Mouse (Mus musculus): Measurements from ENCODE around the gene Spata46. TPM values are rescaled to one million over a fixed set of nuclear protein-coding genes. Genes with fewer than 3 reads are reported as not detected.

The Spata46 gene
- total and polyA plus RNA-seq, 2 experiments from 2014 or later, result not detected

DNA sequence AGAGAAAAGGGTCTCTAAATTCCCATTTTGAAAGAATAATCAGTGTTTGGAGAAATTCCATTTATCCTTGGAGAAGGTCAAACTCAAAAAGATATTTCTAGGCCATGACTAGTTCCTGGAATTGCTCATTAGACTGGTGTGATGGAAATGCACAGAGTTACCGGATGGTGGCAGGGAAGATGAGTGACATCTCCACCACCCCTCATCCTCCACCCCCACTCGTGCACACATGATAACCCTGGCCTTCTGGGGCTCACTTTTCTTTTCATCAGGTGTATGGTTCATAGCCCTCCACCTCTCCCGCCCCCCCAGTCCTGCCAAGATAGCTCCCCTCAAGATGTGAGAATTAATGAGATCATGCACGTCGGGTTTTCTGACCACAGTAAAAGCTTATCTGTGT lies 15.3 kb upstream of the Spata46 start:
- DNase-seq (no peak), ATAC-seq (no peak)
- Histone ChIP-seq H3K4me3 (ENCODE audit: low read depth, low read length) (no peak overlapping the region), H3K9ac (no peak overlapping the region), H3K4me1 (ENCODE audit: insufficient read depth) (no peaks in the 10 kb centered on the region), H3K4me2 (ENCODE audit: low read depth) (no peak overlapping the region), H3K27me3 (ENCODE audit: insufficient read depth, low read length) (no peaks in the 10 kb centered on the region), H3K36me3 (ENCODE audit: insufficient read depth) (no peaks in the 10 kb centered on the region), H3K9me3 (ENCODE audit: low read length) (no peaks in the 10 kb centered on the region), H3K27ac (ENCODE audit: low read depth, low read length) (no peak overlapping the region)
- no peak for TF ChIP-seq CTCF (IDR thresholded peaks at IDR 0.05; ENCODE audit: low read depth)
- 73% methylated on average over 5 of the region's 5 CpGs for WGBS

DNA sequence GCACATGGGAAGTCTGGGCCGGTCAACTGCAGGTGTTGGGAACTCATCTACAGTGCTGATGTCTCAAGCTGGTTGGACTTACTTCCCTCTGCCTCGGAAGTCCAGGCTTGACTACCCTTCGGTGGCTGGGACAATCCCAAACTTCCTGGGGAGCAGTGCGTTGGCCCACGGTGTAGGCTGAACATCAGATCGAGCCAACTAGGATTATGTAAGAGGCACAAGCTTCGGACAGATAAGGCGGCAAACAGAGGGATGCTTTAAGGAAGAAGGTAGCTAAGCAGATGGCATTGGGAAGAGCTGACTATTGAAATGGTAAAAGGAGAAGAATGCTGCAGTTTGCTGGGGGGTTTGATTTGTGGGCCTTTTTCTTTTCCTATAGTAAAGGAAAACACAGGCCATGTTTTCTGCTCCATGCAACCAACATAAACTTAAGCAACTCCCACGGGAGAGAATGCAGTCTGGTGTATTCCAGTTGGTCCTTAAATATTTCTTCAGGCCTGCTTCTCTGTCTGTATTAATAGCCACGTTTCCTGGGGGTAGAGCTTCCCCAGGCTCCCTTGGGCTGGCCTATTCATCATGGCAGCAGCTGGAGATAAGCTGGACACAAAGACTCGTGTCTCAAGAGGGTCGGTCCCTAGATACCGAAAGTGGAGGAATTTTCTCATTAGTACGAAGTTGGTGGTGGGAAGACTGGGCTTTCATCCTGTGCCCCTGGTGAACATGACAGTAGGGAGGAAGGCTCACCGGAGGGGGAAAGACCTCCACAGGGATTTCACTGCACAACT lies 13.6 kb upstream of the Spata46 start:
- H3K27ac ChIP-seq (ENCODE audit: low read depth, low read length), result no peak overlapping the region
- no peaks in the 10 kb centered on the region for H3K27me3 ChIP-seq (ENCODE audit: insufficient read depth, low read length)
- H3K4me3 ChIP-seq (ENCODE audit: low read depth, low read length), result no peak overlapping the region
- no peak for DNase-seq
- no peaks in the 10 kb centered on the region for H3K36me3 ChIP-seq (ENCODE audit: insufficient read depth)
- no peak overlapping the region for H3K4me2 ChIP-seq (ENCODE audit: low read depth)
- no peaks in the 10 kb centered on the region for H3K9me3 ChIP-seq (ENCODE audit: low read length)
- no peak for TF ChIP-seq CTCF (IDR thresholded peaks at IDR 0.05; ENCODE audit: low read depth)
- no peak for ATAC-seq
- H3K4me1 ChIP-seq (ENCODE audit: insufficient read depth), result no peaks in the 10 kb centered on the region
- no peak overlapping the region for H3K9ac ChIP-seq
- 63% methylated on average over 15 of the region's 15 CpGs for WGBS

DNA sequence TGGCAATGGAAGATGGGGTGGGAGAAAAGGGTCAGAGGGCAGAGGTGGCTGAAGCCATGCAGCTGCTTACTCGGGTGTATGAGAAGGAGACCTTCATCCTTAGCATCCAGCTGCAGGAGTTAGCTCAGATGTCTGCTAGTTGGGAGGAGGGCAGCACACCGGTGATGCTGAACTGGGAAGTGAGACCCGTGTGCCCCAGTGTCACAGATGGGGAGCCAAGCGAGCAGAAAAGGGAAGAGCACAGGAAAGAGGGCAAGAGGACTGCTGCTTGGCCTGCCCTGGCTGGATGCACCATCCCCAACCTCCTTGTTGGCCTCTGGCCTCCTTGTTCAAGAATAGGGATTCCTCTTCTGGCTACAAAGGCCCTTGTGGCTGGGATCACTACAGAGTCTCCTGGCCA lies 9.1 kb upstream of the Spata46 start:
- ATAC-seq, result no peak
- no peak overlapping the region for H3K4me2 ChIP-seq (ENCODE audit: low read depth)
- 86% methylated on average over 4 of the region's 4 CpGs for WGBS
- no peak overlapping the region for H3K27ac ChIP-seq (ENCODE audit: low read depth, low read length)
- no peak overlapping the region for H3K9ac ChIP-seq
- no peaks in the 10 kb centered on the region for H3K9me3 ChIP-seq (ENCODE audit: low read length)
- no peaks in the 10 kb centered on the region for H3K4me1 ChIP-seq (ENCODE audit: insufficient read depth)
- H3K36me3 ChIP-seq (ENCODE audit: insufficient read depth), result no peaks in the 10 kb centered on the region
- H3K4me3 ChIP-seq (ENCODE audit: low read depth, low read length), result no peak overlapping the region
- DNase-seq, result no peak
- H3K27me3 ChIP-seq (ENCODE audit: insufficient read depth, low read length), result no peaks in the 10 kb centered on the region
- no peak for TF ChIP-seq CTCF (IDR thresholded peaks at IDR 0.05; ENCODE audit: low read depth)

DNA sequence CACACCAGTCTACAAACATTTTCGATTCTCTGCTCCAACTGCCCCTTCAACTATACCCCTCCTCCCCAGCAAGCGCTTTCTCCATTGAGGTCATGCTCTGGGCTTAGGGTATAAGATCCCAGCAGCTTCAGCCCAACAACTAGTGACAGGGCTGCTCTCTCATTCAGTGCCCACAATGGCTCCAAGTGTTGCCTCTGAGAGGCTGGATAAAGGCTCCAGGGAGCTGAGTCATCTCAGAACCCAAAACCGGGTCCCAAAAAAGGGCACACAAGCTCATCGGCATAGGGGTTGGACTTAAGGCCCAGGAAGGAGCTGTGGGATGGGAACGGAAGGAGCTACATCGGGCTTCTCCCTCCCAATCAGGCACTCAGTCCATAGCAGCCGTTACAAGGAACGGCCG lies 6.9 kb upstream of the Spata46 start:
- H3K4me2 ChIP-seq (ENCODE audit: low read depth), result no peak overlapping the region
- DNase-seq (no peak), ATAC-seq (no peak)
- H3K9me3 ChIP-seq (ENCODE audit: low read length), result no peaks in the 10 kb centered on the region
- no peak overlapping the region for H3K4me3 ChIP-seq (ENCODE audit: low read depth, low read length)
- H3K36me3 ChIP-seq (ENCODE audit: insufficient read depth), result no peaks in the 10 kb centered on the region
- no peak for TF ChIP-seq CTCF (IDR thresholded peaks at IDR 0.05; ENCODE audit: low read depth)
- no peaks in the 10 kb centered on the region for H3K27me3 ChIP-seq (ENCODE audit: insufficient read depth, low read length)
- H3K4me1 ChIP-seq (ENCODE audit: insufficient read depth), result no peaks in the 10 kb centered on the region
- no peak overlapping the region for H3K27ac ChIP-seq (ENCODE audit: low read depth, low read length)
- 93% methylated on average over 9 of the region's 9 CpGs for WGBS
- no peak overlapping the region for H3K9ac ChIP-seq

DNA sequence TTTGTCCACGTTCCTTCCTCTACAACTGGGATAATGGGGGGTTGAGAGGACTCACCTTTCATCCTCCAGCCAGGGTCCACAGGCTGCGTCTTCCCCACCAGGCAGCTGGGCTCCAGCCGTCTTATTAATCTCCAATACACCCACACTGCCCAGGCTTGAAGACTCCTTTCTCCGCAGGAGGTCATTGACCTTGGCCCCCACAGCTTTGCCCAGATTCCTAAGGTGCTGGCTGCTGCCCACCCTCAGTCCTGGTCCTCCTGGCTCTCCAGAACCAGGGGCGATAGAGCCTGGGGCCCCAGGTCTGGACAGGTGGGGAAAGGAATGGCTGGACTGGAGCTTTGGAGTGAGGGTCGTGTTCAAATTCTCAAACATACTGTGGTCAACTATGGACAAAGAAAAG lies 6.1 kb upstream of the Spata46 start:
- WGBS, result 86% methylated on average over 6 of the region's 6 CpGs
- Histone ChIP-seq H3K9me3 (ENCODE audit: low read length) (no peaks in the 10 kb centered on the region), H3K4me2 (ENCODE audit: low read depth) (no peak overlapping the region), H3K4me1 (ENCODE audit: insufficient read depth) (no peaks in the 10 kb centered on the region), H3K27me3 (ENCODE audit: insufficient read depth, low read length) (no peaks in the 10 kb centered on the region), H3K4me3 (ENCODE audit: low read depth, low read length) (no peak overlapping the region), H3K27ac (ENCODE audit: low read depth, low read length) (no peak overlapping the region), H3K9ac (no peak overlapping the region), H3K36me3 (ENCODE audit: insufficient read depth) (no peaks in the 10 kb centered on the region)
- no peak for TF ChIP-seq CTCF (IDR thresholded peaks at IDR 0.05; ENCODE audit: low read depth)
- ATAC-seq, result no peak
- no peak for DNase-seq

- Histone ChIP-seq H3K27ac (ENCODE audit: low read depth, low read length) (no peak overlapping the region), H3K36me3 (ENCODE audit: insufficient read depth) (no peaks in the 10 kb centered on the region), H3K4me2 (ENCODE audit: low read depth) (no peak overlapping the region), H3K9ac (no peak overlapping the region), H3K4me3 (ENCODE audit: low read depth, low read length) (no peak overlapping the region), H3K9me3 (ENCODE audit: low read length) (no peaks in the 10 kb centered on the region), H3K4me1 (ENCODE audit: insufficient read depth) (no peaks in the 10 kb centered on the region), H3K27me3 (ENCODE audit: insufficient read depth, low read length) (no peaks in the 10 kb centered on the region)
- WGBS, result 81% methylated on average over 6 of the region's 6 CpGs
- TF ChIP-seq CTCF (IDR thresholded peaks at IDR 0.05; ENCODE audit: low read depth), result no peak
- DNase-seq (no peak), ATAC-seq (no peak)
These were observed 5.5 kb upstream of the Spata46 start for GRCm38 (mm10) chr1:170303103-170303502.

DNA sequence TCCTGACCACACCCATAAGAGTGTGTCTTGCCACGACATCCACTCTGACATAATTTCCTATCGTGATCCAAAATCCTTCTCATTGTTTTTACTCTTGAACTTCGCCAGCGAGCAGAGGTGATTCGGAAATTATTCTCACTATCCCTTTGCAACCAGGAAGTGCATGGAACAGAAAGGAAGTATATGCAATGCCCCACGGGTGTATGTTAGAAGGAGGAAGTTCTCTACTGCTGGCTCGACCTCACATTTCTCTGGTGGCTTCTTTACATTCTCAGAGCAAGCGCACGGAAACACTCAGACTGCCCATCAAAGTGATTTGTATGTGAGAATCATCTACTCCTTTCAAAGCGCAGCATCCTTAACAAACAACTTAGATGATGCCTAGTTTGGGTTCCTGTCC lies 3.6 kb upstream of the Spata46 start:
- WGBS, result 93% methylated on average over 10 of the region's 10 CpGs
- Histone ChIP-seq H3K27ac (ENCODE audit: low read depth, low read length) (no peak overlapping the region), H3K36me3 (ENCODE audit: insufficient read depth) (no peaks in the 10 kb centered on the region), H3K4me3 (ENCODE audit: low read depth, low read length) (no peak overlapping the region), H3K9me3 (ENCODE audit: low read length) (no peaks in the 10 kb centered on the region), H3K4me2 (ENCODE audit: low read depth) (no peak overlapping the region), H3K9ac (no peak overlapping the region), H3K4me1 (ENCODE audit: insufficient read depth) (no peaks in the 10 kb centered on the region), H3K27me3 (ENCODE audit: insufficient read depth, low read length) (no peaks in the 10 kb centered on the region)
- DNase-seq, result no peak
- no peak for ATAC-seq
- TF ChIP-seq CTCF (IDR thresholded peaks at IDR 0.05; ENCODE audit: low read depth), result no peak

All from forebrain, postnatal 0 days (tissue).